Comparison of ENCODE assay signal across 10 mouse cellular contexts in genomic region chr1:132696232-132696631, GRCm38 (mm10). TPM values are rescaled to one million over a fixed set of nuclear protein-coding genes. Genes with fewer than 3 reads are reported as not detected.
A peak's percentile ranks its signal among the peaks of the same experiment; 100 is the strongest.
DNase-seq lines count a peak whose midpoint lies in the region; ATAC-seq and TF ChIP-seq lines count a peak whose summit lies in the region.
"Had no signal": no experiment of that assay in that cellular context is flagged by ENCODE, and none has a peak within 500 bp of the region (broad histone marks: within the 10 kb centered on the region; RNA-seq: fewer than 3 reads in every experiment).

No protein-coding gene starts in this region.

- ATAC-seq in embryonic facial prominence, embryonic 14.5 days (ENCODE audit: low read depth), result peak; percentile 55; the same call in 1 of the 2 replicates
- peak; percentile 82 for ATAC-seq in hindbrain, embryonic 14.5 days (ENCODE audit: low FRiP score)
- no peak for ATAC-seq in megakaryocyte-erythroid progenitor cell, adult 5-6 weeks (replicated peaks; ENCODE audit: low FRiP score, low TSS enrichment, poor library complexity, severe bottlenecking)

- WGBS in embryonic facial prominence, embryonic 14.5 days, result 28% methylated on average over 2 of the region's 2 CpGs
- 2% methylated on average over 2 of the region's 2 CpGs for WGBS in hindbrain, embryonic 14.5 days

- no peaks in the 10 kb centered on the region for H3K4me1 ChIP-seq in embryonic facial prominence, embryonic 14.5 days (ENCODE audit: control insufficient read depth, insufficient read depth, low read length)
- peaks cover 40% of the 10 kb centered on the region for H3K4me1 ChIP-seq in hindbrain, embryonic 14.5 days (replicated peaks; ENCODE audit: control insufficient read depth, insufficient read depth, low read length)

- H3K4me3 ChIP-seq in embryonic facial prominence, embryonic 14.5 days (ENCODE audit: low read depth, low read length), result no peak overlapping the region
- H3K4me3 ChIP-seq in hindbrain, embryonic 14.5 days (replicated peaks; ENCODE audit: low read length), result no peak overlapping the region

- DNase-seq in brain, embryonic 14.5 days (ENCODE audit: low read depth), result peak; percentile 88
- DNase-seq in embryonic facial prominence, embryonic 14.5 days (ENCODE audit: low spot score), result peak; percentile 55
- no peak for DNase-seq in hindbrain, embryonic 14.5 days (ENCODE audit: low spot score)
- peak; percentile 35 for DNase-seq in neural tube, embryonic 10.5 days (ENCODE audit: extremely low spot score, low spot score)
- no peak for DNase-seq in spleen, adult 12 weeks (ENCODE audit: low spot score)
- no peak for DNase-seq in natural killer cell, adult 2 months (ENCODE audit: low spot score in 2 of 2)
- DNase-seq in right cerebral cortex, postnatal 14 days, result no peak
- DNase-seq: kidney, adult 18-20 months; lung, postnatal 4 days had no signal

- no peak overlapping the region for H3K9ac ChIP-seq in embryonic facial prominence, embryonic 14.5 days (ENCODE audit: low read depth, low read length)
- no peak overlapping the region; the same call in 1 of the 2 replicates for H3K9ac ChIP-seq in hindbrain, embryonic 14.5 days

- no peaks in the 10 kb centered on the region for H3K36me3 ChIP-seq in embryonic facial prominence, embryonic 14.5 days (ENCODE audit: control insufficient read depth, insufficient read depth, low read length)
- no peaks in the 10 kb centered on the region for H3K36me3 ChIP-seq in hindbrain, embryonic 14.5 days (replicated peaks; ENCODE audit: control insufficient read depth, insufficient read depth)

- no peak overlapping the region for H3K27ac ChIP-seq in embryonic facial prominence, embryonic 14.5 days (replicated peaks; ENCODE audit: low read depth, low read length)
- peak overlapping the region; percentile 78 for H3K27ac ChIP-seq in hindbrain, embryonic 14.5 days

- H3K27me3 ChIP-seq in embryonic facial prominence, embryonic 14.5 days (replicated peaks; ENCODE audit: control insufficient read depth, insufficient read depth, low read length), result no peaks in the 10 kb centered on the region
- no peaks in the 10 kb centered on the region for H3K27me3 ChIP-seq in hindbrain, embryonic 14.5 days (ENCODE audit: control insufficient read depth, insufficient read depth, low read length)

- H3K4me2 ChIP-seq in embryonic facial prominence, embryonic 14.5 days (ENCODE audit: low read depth, low read length), result no peak overlapping the region
- H3K4me2 ChIP-seq in hindbrain, embryonic 14.5 days (replicated peaks), result peak overlapping the region; percentile 7; the same call in 1 of the 2 replicates

- no peak for TF ChIP-seq POLR2A in brain, embryonic 14.5 days (IDR thresholded peaks at IDR 0.05; ENCODE audit: borderline replicate concordance, extremely low read depth, insufficient read depth, insufficient read length, poor library complexity, severe bottlenecking)

- TF ChIP-seq CTCF in brain, embryonic 14.5 days (IDR thresholded peaks at IDR 0.05; ENCODE audit: borderline replicate concordance, extremely low read depth, insufficient read depth, insufficient read length), result no peak

- H3K9me3 ChIP-seq in embryonic facial prominence, embryonic 14.5 days (ENCODE audit: control insufficient read depth, low read length), result no peaks in the 10 kb centered on the region
- H3K9me3 ChIP-seq in hindbrain, embryonic 14.5 days (ENCODE audit: control insufficient read depth, low read length), result no peaks in the 10 kb centered on the region

RNA-seq across cellular contexts. Expression of gene Nfasc, which starts 45.4 kb away (rescaled TPM):
- polyA plus RNA-seq in brain, embryonic 14.5 days (2012; rRNA removed), result 45.7 and 65.9 TPM in 2 replicates
- polyA plus RNA-seq in embryonic facial prominence, embryonic 14.5 days (2014; fragmentation: Nextera tagmentation; extraction: Ambion mirVana), result 2.4 and 2.8 TPM in 2 replicates
- polyA plus RNA-seq in hindbrain, embryonic 14.5 days (2014; fragmentation: Nextera tagmentation; extraction: Ambion mirVana), result 42.8 and 44.9 TPM in 2 replicates
- 0.02 TPM in 1 of 2 replicates, not detected in the other for total RNA-seq in megakaryocyte-erythroid progenitor cell, adult 5-6 weeks (2014; fragmentation: Nextera tagmentation)
- total RNA-seq in megakaryocyte-erythroid progenitor cell, adult 5-6 weeks (2017), result not detected in 2 replicates

Comparison
In these comparisons a context has a peak if more than half of its experiments do, and no peak if none do; other contexts are left out.
1. DNase-seq: peak in brain, embryonic 14.5 days (single experiment), embryonic facial prominence, embryonic 14.5 days (single experiment) and neural tube, embryonic 10.5 days (single experiment); none in hindbrain, embryonic 14.5 days (single experiment), spleen, adult 12 weeks (single experiment), natural killer cell, adult 2 months (0 of 2) and right cerebral cortex, postnatal 14 days (single experiment).
2. RNA of gene Nfasc, which starts 45.4 kb away (polyA plus RNA-seq): 45.7 to 65.9 TPM in brain, embryonic 14.5 days and 42.8 to 44.9 TPM in hindbrain, embryonic 14.5 days; 2.4 to 2.8 TPM in embryonic facial prominence, embryonic 14.5 days; every median in the first group is over 10 times any median in the second.